Mouse (Mus musculus) hindbrain, embryonic 12.5 days (tissue): ENCODE measurements around the gene Ipo5. TPM values are rescaled to one million over a fixed set of nuclear protein-coding genes. Genes with fewer than 3 reads are reported as not detected.
A peak's percentile ranks its signal among the peaks of the same experiment; 100 is the strongest.

Source experiments
- ATAC-seq: fragments of 200-750 bp; cut with Nextera tagmentation; 2 replicates; pipeline ENCODE4 v1.8.0; 2017; ENCODE audit warnings: moderate TSS enrichment; ENCODE audit not compliant: low FRiP score
- H3K27ac ChIP-seq: fragments of 300-500 bp; sonication (generic); 2 replicates; pipeline ENCODE4 v1.5.1; 2016; ENCODE audit warnings: mild to moderate bottlenecking
- H3K27me3 ChIP-seq: fragments of 300-500 bp; sonication (generic); 2 replicates; pipeline ENCODE4 v1.6.1; 2016; ENCODE audit warnings: mild to moderate bottlenecking
- H3K36me3 ChIP-seq: fragments of 300-500 bp; sonication (generic); 2 replicates; pipeline ENCODE4 v1.6.1; 2016; ENCODE audit warnings: mild to moderate bottlenecking
- H3K4me1 ChIP-seq: fragments of 300-500 bp; sonication (generic); 2 replicates; pipeline ENCODE4 v1.6.1; 2016
- H3K4me2 ChIP-seq: fragments of 300-500 bp; sonication (generic); replicated peaks from 2 replicates; pipeline ENCODE4 v1.6.1; 2016; ENCODE audit warnings: mild to moderate bottlenecking
- H3K4me3 ChIP-seq: fragments of 300-500 bp; sonication (generic); 2 replicates; pipeline ENCODE4 v1.5.1; 2016; ENCODE audit warnings: mild to moderate bottlenecking
- H3K9ac ChIP-seq: fragments of 300-500 bp; sonication (generic); 2 replicates; pipeline ENCODE4 v1.6.1; 2016; ENCODE audit warnings: mild to moderate bottlenecking, moderate library complexity
- H3K9me3 ChIP-seq: fragments of 300-500 bp; sonication (generic); replicated peaks from 2 replicates; pipeline ENCODE4 v1.6.1; 2016; ENCODE audit warnings: mild to moderate bottlenecking
- WGBS: fragments of 180-500 bp; shearing (Covaris S2); methylation state at CpG from one replicate; pipeline ENCODE4 v1.1.7; 2016; 5-methylcytosine and 5-hydroxymethylcytosine counted together
- polyA plus RNA-seq: library from polyadenylated mRNA; unstranded; fragments of >200 nt; fragmentation: Nextera tagmentation; extraction: Ambion mirVana; gene quantifications from 2 replicates; pipeline ENCODE4 v1.2.1, GENCODE M21; 2016

Ipo5 gene
- polyA plus RNA-seq, 1 experiment from 2014 or later, result 89.0 TPM

DNA sequence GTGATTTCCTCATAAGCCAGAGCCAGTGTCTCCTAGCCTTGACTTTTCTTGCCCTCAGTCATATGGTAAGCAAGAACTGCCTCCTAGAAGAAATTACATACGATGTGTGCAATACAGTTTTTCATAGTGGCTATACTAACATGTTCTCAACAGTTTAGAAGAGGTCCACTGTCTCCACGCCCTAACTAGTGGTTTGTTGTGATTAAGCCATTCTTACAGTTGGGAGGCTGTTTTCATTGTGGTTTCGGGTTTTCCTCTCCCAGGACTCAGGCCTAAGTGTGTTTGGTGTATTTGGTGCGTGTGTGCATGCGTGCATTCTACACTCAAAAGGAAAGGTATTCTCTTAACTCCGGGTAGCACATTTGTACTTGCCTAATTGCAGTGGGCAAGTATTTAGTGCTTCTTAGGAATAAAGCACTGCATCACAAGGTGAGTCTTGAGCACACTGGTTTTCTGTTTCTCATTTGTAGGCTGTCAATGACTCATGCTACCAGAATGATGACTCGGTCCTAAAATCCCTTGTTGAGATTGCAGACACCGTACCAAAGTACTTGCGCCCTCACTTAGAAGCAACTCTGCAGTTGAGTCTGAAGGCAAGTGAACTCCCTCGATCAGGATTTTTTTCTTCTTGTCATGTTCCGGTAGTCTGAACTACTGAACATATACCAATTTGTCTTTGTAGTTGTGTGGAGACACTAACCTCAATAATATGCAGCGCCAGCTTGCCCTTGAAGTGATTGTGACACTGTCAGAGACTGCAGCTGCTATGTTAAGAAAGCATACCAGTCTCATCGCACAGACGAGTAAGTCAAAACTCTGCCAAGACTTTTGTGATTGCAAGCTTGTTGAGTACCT is 14.9 kb downstream of the Ipo5 start:
- H3K9ac ChIP-seq, result no peak overlapping the region
- H3K4me2 ChIP-seq, result no peak overlapping the region
- H3K4me1 ChIP-seq, result no peaks in the 10 kb centered on the region
- H3K4me3 ChIP-seq, result no peak overlapping the region
- H3K27ac ChIP-seq, result no peak overlapping the region
- no peaks in the 10 kb centered on the region for H3K27me3 ChIP-seq
- peaks cover 75% of the 10 kb centered on the region for H3K36me3 ChIP-seq
- 93% methylated on average over 14 of the region's 14 CpGs for whole genome bisulfite sequencing
- ATAC-seq, result no peak
- H3K9me3 ChIP-seq, result no peaks in the 10 kb centered on the region

DNA sequence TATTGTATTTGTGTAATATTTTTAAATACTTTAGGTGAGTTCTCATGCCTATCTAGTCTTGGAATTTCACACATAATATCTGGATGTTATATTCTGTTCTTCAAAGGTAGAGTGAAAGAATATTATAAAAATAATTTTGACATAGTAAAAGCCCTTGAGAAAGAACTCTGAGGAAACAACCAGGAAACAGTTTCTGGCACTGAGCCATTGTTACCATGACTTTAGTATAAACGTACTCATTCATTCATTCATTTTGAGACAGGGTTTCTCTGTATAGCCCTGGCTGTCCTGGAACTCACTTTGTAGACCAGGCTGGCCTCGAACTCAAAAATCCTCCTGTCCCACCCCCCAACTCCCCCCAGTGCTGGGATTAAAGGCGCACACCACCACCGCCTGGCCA is 20.2 kb downstream of the Ipo5 start:
- H3K4me1 ChIP-seq, result no peaks in the 10 kb centered on the region
- H3K27me3 ChIP-seq, result no peaks in the 10 kb centered on the region
- no peak overlapping the region for H3K9ac ChIP-seq
- H3K27ac ChIP-seq, result no peak overlapping the region
- 92% methylated on average over 4 of the region's 4 CpGs for WGBS
- no peak overlapping the region for H3K4me2 ChIP-seq
- H3K4me3 ChIP-seq, result no peak overlapping the region
- peaks cover 64% of the 10 kb centered on the region for H3K36me3 ChIP-seq
- ATAC-seq, result no peak
- no peaks in the 10 kb centered on the region for H3K9me3 ChIP-seq

DNA sequence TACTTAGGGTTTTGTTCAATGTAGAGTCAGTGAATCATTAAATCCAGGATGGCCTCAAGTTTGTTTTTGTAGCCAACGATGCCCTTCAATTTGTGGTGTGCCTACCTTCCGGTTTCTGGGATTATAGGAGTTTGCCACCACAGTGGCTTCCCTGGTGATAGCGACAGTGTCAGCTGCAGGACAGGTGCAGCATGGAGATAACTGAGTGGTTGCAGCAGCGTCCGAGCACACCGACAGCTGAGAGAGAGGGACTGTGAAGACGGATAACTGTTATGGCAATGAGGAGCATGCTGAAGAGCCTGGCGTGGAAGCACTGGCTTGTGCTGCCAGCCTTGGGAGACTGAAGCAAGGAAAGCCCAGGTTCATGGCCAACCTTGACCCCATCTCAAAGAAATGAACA is 22.6 kb downstream of the Ipo5 start:
- Histone ChIP-seq H3K9me3 (no peaks in the 10 kb centered on the region), H3K36me3 (peaks cover 71% of the 10 kb centered on the region)
- 95% methylated on average over 8 of the region's 8 CpGs for WGBS

DNA sequence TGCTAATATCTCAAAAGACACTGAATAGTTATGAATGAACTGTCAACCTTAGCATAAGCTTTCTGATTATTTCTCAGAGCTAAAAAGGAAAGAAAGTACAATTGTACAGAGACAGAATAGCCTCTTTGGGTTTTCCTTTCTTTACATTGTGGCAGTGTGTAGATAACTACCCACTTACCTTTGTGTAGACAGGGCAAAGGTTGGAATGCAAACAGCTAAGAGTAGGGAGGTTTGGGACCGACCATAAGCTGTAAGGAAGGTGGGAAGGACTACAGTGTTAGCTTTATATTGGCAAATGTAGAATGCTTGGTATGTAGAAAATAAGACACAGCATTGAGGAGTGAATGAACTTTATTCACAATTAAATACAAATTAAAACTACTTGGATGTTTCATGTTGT is 26.1 kb downstream of the Ipo5 start:
- ATAC-seq, result no peak
- no peak overlapping the region for H3K27ac ChIP-seq
- H3K4me1 ChIP-seq, result no peaks in the 10 kb centered on the region
- no peaks in the 10 kb centered on the region for H3K9me3 ChIP-seq
- H3K36me3 ChIP-seq, result peaks cover 86% of the 10 kb centered on the region
- H3K4me3 ChIP-seq, result no peak overlapping the region
- no peak overlapping the region for H3K9ac ChIP-seq
- no peaks in the 10 kb centered on the region for H3K27me3 ChIP-seq
- no peak overlapping the region for H3K4me2 ChIP-seq
- whole genome bisulfite sequencing, result 78% methylated on average over 1 of the region's 1 CpGs

More for the DNA sequence above, 22.6 kb downstream of the Ipo5 start:
- Histone ChIP-seq H3K27me3 (no peaks in the 10 kb centered on the region), H3K4me2 (no peak overlapping the region), H3K4me1 (no peaks in the 10 kb centered on the region), H3K27ac (no peak overlapping the region), H3K4me3 (no peak overlapping the region), H3K9ac (no peak overlapping the region)
- ATAC-seq, result no peak

DNA sequence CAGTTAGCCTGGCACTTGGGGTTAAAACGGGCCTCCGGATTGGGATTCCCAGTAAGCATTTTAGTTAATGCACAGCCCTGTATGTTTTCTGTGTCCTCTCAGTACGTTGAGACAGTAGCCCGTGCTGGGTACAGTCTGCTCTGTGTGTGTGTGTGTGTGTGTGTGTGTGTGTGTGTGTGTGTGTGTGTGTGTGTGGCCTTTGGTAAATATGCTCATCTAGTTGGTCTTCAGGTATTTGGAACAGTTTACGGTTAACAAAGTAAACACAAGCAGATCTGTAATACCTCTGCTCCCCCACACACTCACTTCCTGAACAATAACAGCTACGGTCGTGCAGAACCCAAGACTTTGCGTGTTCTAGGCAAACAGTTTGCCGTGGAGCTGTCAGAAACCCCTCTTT is 31.8 kb downstream of the Ipo5 start:
- Histone ChIP-seq H3K9me3 (no peaks in the 10 kb centered on the region), H3K4me3 (no peak overlapping the region), H3K27me3 (no peaks in the 10 kb centered on the region), H3K9ac (no peak overlapping the region), H3K36me3 (peaks cover 87% of the 10 kb centered on the region), H3K27ac (no peak overlapping the region), H3K4me2 (no peak overlapping the region), H3K4me1 (no peaks in the 10 kb centered on the region)
- 91% methylated on average over 9 of the region's 9 CpGs for WGBS
- ATAC-seq, result no peak

DNA sequence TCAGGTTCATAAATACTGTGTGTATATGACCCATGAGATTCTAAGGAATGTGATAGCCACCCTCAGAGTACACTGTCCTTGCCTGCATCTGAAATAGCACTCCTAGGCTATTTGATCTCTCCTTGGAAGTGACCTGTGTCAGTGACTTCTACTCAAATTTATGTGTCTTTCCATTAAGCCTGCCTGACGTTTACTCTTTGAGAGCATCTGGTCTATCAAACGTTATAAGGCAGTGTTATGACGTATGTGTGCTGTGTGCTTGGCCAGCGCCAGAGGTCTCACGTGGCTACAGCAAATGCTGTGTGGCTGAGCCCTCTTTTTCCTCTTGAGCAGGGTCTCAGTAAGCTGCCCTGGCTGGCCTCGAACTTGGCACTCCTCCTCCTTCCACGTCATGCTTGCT is 34.1 kb downstream of the Ipo5 start:
- no peak for ATAC-seq
- Histone ChIP-seq H3K27me3 (no peaks in the 10 kb centered on the region), H3K36me3 (peaks cover 80% of the 10 kb centered on the region), H3K27ac (no peak overlapping the region), H3K9me3 (0 out of 2 replicates have a peak, but pooled peaks cover 5% of the 10 kb centered on the region), H3K4me2 (no peak overlapping the region), H3K9ac (no peak overlapping the region), H3K4me3 (no peak overlapping the region), H3K4me1 (no peaks in the 10 kb centered on the region)
- WGBS, result 91% methylated on average over 7 of the region's 7 CpGs

DNA sequence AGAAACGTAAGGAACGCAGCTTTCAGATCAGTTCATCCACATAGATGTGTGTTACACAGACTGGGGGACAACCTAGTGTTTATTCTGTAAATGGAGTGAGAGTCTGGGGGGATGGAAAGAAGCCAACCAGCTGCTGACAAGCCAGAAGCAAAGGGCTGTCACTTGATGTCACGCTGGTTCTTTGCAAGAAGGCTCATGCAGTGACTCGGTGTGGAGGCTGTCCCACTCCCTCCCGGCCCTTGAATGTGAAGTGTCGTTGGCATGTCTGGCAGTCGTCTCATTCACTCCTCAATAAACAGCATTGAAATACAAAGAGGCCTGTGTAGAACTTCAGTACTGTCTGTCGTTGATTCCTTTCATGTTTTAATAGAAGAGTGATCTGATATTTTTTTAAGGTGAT is 36.1 kb downstream of the Ipo5 start:
- ATAC-seq, result peak; percentile 61
- Histone ChIP-seq H3K4me2 (no peak overlapping the region), H3K9ac (no peak overlapping the region), H3K36me3 (peaks cover 63% of the 10 kb centered on the region), H3K9me3 (0 out of 2 replicates have a peak, but pooled peaks cover 5% of the 10 kb centered on the region), H3K4me3 (no peak overlapping the region), H3K27ac (no peak overlapping the region), H3K4me1 (no peaks in the 10 kb centered on the region), H3K27me3 (no peaks in the 10 kb centered on the region)
- 66% methylated on average over 8 of the region's 8 CpGs for WGBS

DNA sequence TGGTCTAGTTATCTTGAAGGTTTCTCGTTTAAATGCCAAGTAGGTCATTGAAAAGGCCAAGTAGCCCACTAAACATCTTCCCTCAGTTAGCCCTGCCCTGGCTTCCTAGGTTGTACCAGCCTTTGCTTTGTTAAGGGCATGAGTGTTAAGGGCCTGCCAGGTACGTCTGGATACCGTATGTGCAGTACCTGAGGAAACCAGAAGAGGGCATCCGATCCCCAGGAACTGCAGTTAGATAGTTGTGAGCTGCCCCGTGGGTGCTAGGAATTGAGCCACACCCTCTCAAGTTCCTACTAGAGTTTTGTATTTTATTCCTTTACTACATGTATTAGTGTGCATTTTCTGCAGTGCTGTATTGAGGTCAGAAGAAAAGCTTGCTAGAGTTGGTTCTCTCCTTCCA is 38.0 kb downstream of the Ipo5 start:
- Histone ChIP-seq H3K27me3 (no peaks in the 10 kb centered on the region), H3K4me1 (no peaks in the 10 kb centered on the region), H3K9me3 (0 out of 2 replicates have a peak, but pooled peaks cover 5% of the 10 kb centered on the region), H3K36me3 (peaks cover 44% of the 10 kb centered on the region), H3K4me3 (no peak overlapping the region), H3K27ac (no peak overlapping the region), H3K4me2 (no peak overlapping the region), H3K9ac (no peak overlapping the region)
- 97% methylated on average over 5 of the region's 5 CpGs for WGBS
- ATAC-seq, result no peak

DNA sequence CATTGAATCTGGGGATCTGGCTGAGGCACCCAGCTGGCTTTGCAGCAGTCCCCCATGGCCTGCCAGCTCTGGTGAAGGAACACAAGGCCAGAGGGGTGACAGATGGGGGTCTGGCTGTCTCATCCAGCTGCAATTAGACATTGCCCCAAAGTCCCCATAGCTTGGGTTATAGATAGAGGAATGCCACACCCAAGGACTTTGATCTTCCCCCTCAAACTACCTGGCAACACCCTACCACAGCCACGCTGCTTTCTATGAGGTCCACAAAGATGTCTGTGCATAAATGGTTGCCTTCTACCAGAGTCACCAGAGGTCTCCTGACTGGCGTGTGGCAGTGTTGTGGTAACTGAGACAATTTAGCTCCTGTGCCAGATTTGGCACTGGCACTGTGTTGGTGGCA is 39.0 kb downstream of the Ipo5 start:
- Histone ChIP-seq H3K9ac (no peak overlapping the region), H3K36me3 (peaks cover 33% of the 10 kb centered on the region), H3K27ac (no peak overlapping the region), H3K9me3 (0 out of 2 replicates have a peak, but pooled peaks cover 5% of the 10 kb centered on the region), H3K4me1 (no peaks in the 10 kb centered on the region), H3K4me3 (no peak overlapping the region), H3K27me3 (no peaks in the 10 kb centered on the region), H3K4me2 (no peak overlapping the region)
- WGBS, result 90% methylated on average over 2 of the region's 2 CpGs
- 0 out of 2 replicates have a peak, but pooled peaks have one; percentile 16 for ATAC-seq

DNA sequence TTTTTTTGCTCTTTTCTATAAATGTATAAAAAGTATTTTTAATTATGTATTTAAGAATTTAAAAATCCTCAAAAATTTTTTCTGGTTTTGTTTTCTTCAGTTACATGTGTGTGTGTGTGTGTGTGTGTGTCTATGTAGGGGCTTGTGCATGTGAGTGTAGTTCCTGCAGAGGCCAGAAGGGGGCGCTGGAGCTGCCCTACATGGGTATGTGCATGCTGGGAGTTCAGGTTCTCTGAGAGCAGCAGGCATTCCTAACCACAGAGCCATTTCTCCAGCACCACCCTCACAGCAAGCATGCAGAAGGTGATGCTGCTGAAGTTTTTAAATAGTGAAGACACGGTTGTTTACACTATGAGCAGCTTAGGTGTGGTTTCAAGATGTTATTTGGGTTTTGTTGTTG is 41.4 kb downstream of the Ipo5 start:
- peaks cover 17% of the 10 kb centered on the region for H3K36me3 ChIP-seq
- no peak overlapping the region for H3K4me3 ChIP-seq
- 47% methylated on average over 2 of the region's 2 CpGs for WGBS
- ATAC-seq, result no peak
- no peak overlapping the region for H3K9ac ChIP-seq
- no peak overlapping the region for H3K4me2 ChIP-seq
- H3K27me3 ChIP-seq, result no peaks in the 10 kb centered on the region
- H3K4me1 ChIP-seq, result no peaks in the 10 kb centered on the region
- no peak overlapping the region for H3K27ac ChIP-seq
- H3K9me3 ChIP-seq, result 0 out of 2 replicates have a peak, but pooled peaks cover 5% of the 10 kb centered on the region

DNA sequence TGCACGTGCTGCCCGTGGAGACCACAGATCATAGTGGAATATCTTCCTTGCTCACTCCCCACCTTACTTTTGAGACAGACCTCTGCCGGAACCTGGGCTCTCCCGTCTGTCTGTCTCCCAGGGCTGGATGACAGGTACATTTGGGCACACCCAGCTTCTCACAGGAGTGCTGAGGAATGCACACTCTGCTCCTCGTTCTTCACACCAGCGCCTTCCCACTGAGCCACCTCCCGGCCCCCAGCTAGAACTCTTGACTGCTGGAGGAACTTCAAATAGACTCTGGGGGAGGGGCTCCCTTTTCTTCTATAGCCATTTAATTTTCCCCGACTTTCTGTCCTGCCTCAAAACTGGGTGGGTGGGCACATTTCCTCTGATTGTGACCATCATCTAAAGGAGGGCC is 49.5 kb downstream of the Ipo5 start:
- H3K4me3 ChIP-seq, result no peak overlapping the region
- no peak overlapping the region for H3K9ac ChIP-seq
- no peaks in the 10 kb centered on the region for H3K36me3 ChIP-seq
- H3K4me2 ChIP-seq, result no peak overlapping the region
- no peak for ATAC-seq
- H3K27me3 ChIP-seq, result no peaks in the 10 kb centered on the region
- no peaks in the 10 kb centered on the region for H3K4me1 ChIP-seq
- no peaks in the 10 kb centered on the region for H3K9me3 ChIP-seq
- WGBS, result 47% methylated on average over 6 of the region's 8 CpGs
- no peak overlapping the region for H3K27ac ChIP-seq

DNA sequence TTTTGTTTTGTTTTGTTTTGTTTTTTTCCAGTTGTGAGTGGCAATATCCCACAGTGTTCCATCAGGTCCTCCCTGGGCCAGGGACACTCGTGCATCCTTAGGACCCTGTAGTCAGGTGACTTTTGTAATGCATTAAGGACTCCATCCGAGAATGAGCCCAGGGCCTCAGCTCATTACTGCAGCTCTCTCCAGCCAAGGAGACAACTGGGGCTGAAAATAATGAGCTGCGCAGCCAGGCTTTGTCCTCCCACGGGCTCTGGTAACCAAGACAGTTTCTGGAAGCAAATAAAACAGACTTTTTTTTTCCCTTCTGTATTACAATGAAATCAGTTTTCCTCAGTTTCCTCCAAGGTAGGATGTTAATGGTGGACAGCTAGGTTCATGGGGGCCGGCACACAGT is 50.0 kb downstream of the Ipo5 start:
- no peaks in the 10 kb centered on the region for H3K36me3 ChIP-seq
- 52% methylated on average over 5 of the region's 5 CpGs for WGBS
- no peak overlapping the region for H3K9ac ChIP-seq
- H3K27me3 ChIP-seq, result no peaks in the 10 kb centered on the region
- no peak overlapping the region for H3K4me2 ChIP-seq
- peak; percentile 48; the same call in 1 of the 2 replicates for ATAC-seq
- no peaks in the 10 kb centered on the region for H3K4me1 ChIP-seq
- no peaks in the 10 kb centered on the region for H3K9me3 ChIP-seq
- no peak overlapping the region for H3K4me3 ChIP-seq
- peak overlapping the region; percentile 61 for H3K27ac ChIP-seq

DNA sequence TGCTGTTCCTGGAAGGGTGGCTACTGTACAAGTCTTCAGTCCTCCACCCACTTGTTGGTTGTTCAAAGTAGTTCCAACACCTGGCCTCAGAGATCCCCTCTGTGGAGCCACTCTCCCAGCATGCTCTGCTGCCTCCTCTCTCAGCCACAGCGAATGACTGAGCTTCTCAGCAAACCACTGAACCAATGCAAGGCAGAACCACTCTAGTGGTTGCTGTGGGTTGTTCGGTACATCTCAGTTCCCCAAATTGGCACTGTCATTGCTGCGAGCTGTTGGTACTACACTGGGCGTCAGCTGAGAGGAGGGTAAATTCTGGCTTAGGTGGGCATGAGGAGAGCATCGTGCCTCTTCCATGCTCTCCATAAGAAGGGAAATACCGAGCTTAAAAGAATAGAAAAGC is 56.0 kb downstream of the Ipo5 start:
- no peak overlapping the region for H3K27ac ChIP-seq
- no peaks in the 10 kb centered on the region for H3K27me3 ChIP-seq
- no peak for ATAC-seq
- H3K4me3 ChIP-seq, result no peak overlapping the region
- H3K36me3 ChIP-seq, result no peaks in the 10 kb centered on the region
- H3K9ac ChIP-seq, result no peak overlapping the region
- 84% methylated on average over 6 of the region's 6 CpGs for WGBS
- H3K9me3 ChIP-seq, result 0 out of 2 replicates have a peak, but pooled peaks cover 2% of the 10 kb centered on the region
- no peak overlapping the region for H3K4me2 ChIP-seq
- no peaks in the 10 kb centered on the region for H3K4me1 ChIP-seq
